Mouse (Mus musculus) testis, adult 2 months (tissue): ENCODE results near the gene Myh10.

Source experiments
- CTCF ChIP-seq: fragments of 200-500 bp; IDR thresholded peaks from 2 replicates; pipeline ENCODE4 v1.5.1; 2012; ENCODE audit warnings: low read depth, mild to moderate bottlenecking, inconsistent platforms, low read length, moderate library complexity; ENCODE audit not compliant: control insufficient read depth, insufficient read depth, insufficient replicate concordance
- POLR2A ChIP-seq: fragments of 200-500 bp; IDR thresholded peaks from 2 replicates; pipeline ENCODE4 v1.6.1; 2012; ENCODE audit warnings: low read depth, mild to moderate bottlenecking, inconsistent platforms, low read length, moderate library complexity; ENCODE audit not compliant: control insufficient read depth

DNA sequence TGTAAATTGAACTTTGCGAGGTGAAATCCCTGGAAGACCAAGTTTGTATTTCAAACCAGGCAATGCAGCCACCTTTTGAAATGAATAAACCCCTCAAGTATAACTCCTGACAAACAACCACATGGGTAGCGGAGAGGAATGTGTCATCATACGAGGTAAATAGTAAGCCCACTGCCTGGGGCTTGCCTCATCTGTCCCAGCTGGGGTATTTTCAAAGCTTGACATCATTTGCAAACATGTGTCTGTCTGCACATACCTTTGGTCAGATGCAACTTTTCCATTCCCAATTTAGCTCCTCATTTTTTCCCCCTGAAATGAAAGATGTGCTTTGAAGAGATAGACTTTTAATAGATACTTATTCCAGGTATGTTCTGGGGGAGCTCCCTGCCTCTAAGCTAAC is 16.7 kb upstream of the Myh10 start:
- no peak for TF ChIP-seq CTCF
- no peak for TF ChIP-seq POLR2A
